Comparison of ENCODE assay signal across 9 mouse cellular contexts in genomic region chr10:9575605-9576004, GRCm38 (mm10).
DNase-seq lines count a peak whose midpoint lies in the region; ATAC-seq and TF ChIP-seq lines count a peak whose summit lies in the region.
"Had no signal": no experiment of that assay in that cellular context is flagged by ENCODE, and none has a peak within 500 bp of the region (broad histone marks: within the 10 kb centered on the region; RNA-seq: fewer than 3 reads in every experiment).

No protein-coding gene starts in this region.

- no peaks in the 10 kb centered on the region for H3K4me1 ChIP-seq in liver, embryonic 11.5 days (replicated peaks; ENCODE audit: control insufficient read depth, insufficient read depth, low read length)
- no peaks in the 10 kb centered on the region for H3K4me1 ChIP-seq in bone marrow macrophage, adult 2 months (ENCODE audit: control insufficient read depth, insufficient read depth, low read length)
- H3K4me1 ChIP-seq in midbrain, postnatal 0 days (ENCODE audit: insufficient read depth, low read length) = no peaks in the 10 kb centered on the region
- no peaks in the 10 kb centered on the region for H3K4me1 ChIP-seq in thymus, adult 2 months (replicated peaks; ENCODE audit: control insufficient read depth, insufficient read depth, low read length)

- no peaks in the 10 kb centered on the region for H3K27me3 ChIP-seq in liver, embryonic 11.5 days (replicated peaks; ENCODE audit: control insufficient read depth, insufficient read depth, low read length)
- no peaks in the 10 kb centered on the region for H3K27me3 ChIP-seq in midbrain, postnatal 0 days (ENCODE audit: insufficient read depth, low read length)
- no peaks in the 10 kb centered on the region for H3K27me3 ChIP-seq in thymus, adult 2 months (ENCODE audit: control insufficient read depth, insufficient read depth, low read length)
- H3K27me3 ChIP-seq: lung, embryonic 15.5 days had no signal

- H3K27ac ChIP-seq in liver, embryonic 11.5 days (ENCODE audit: low read depth, low read length) = no peak overlapping the region
- H3K27ac ChIP-seq in bone marrow macrophage, adult 2 months (ENCODE audit: insufficient read depth, low read depth, low read length) = no peak overlapping the region
- no peak overlapping the region for H3K27ac ChIP-seq in midbrain, postnatal 0 days (ENCODE audit: low read depth, low read length)
- no peak overlapping the region for H3K27ac ChIP-seq in thymus, adult 2 months (ENCODE audit: control insufficient read depth, insufficient read depth, low read length)
- H3K27ac ChIP-seq: lung, embryonic 15.5 days had no signal

- peak; percentile 58 for DNase-seq in liver
- DNase-seq in liver, embryonic 11.5 days (ENCODE audit: low spot score) = no peak
- DNase-seq in heart, postnatal 36 days = peak; percentile 67 to 80
- DNase-seq in left cerebral cortex, adult 11 months (ENCODE audit: low spot score) = peak; percentile 39
- no peak for DNase-seq in midbrain, postnatal 0 days (ENCODE audit: low spot score)
- DNase-seq in thymus, adult 2 months = peak; percentile 52

- H3K4me2 ChIP-seq in liver, embryonic 11.5 days = no peak overlapping the region
- H3K4me2 ChIP-seq in midbrain, postnatal 0 days (ENCODE audit: low read depth, low read length, poor library complexity, severe bottlenecking) = no peak overlapping the region
- H3K4me2 ChIP-seq: lung, embryonic 15.5 days had no signal

- H3K4me3 ChIP-seq in liver, embryonic 11.5 days (ENCODE audit: low read depth, low read length) = no peak overlapping the region
- H3K4me3 ChIP-seq in bone marrow macrophage, adult 2 months (ENCODE audit: insufficient read depth, low read length) = no peak overlapping the region
- H3K4me3 ChIP-seq in midbrain, postnatal 0 days (ENCODE audit: low read depth, low read length) = no peak overlapping the region
- H3K4me3 ChIP-seq in thymus, adult 2 months (ENCODE audit: control insufficient read depth, insufficient read depth, low read length) = no peak overlapping the region
- H3K4me3 ChIP-seq: lung, embryonic 15.5 days had no signal

- no peak overlapping the region for H3K9ac ChIP-seq in liver, embryonic 11.5 days (ENCODE audit: low read depth, low read length)
- H3K9ac ChIP-seq in midbrain, postnatal 0 days (replicated peaks; ENCODE audit: low read length, poor library complexity, severe bottlenecking) = no peak overlapping the region
- H3K9ac ChIP-seq: lung, embryonic 15.5 days had no signal

- peak; percentile 79 for TF ChIP-seq CTCF in bone marrow macrophage, adult 2 months (IDR thresholded peaks at IDR 0.05; ENCODE audit: low read depth, low read length)
- peak; percentile 58 for TF ChIP-seq CTCF in midbrain, postnatal 0 days (IDR thresholded peaks at IDR 0.05)
- no peak for TF ChIP-seq CTCF in thymus, adult 2 months (IDR thresholded peaks at IDR 0.05; ENCODE audit: borderline replicate concordance, control insufficient read depth, extremely low read depth, insufficient read depth, low read length, poor library complexity)

- WGBS in liver, embryonic 11.5 days = 31% methylated on average over 4 of the region's 4 CpGs
- WGBS in midbrain, postnatal 0 days = 31% methylated on average over 4 of the region's 4 CpGs
- 29% methylated on average over 4 of the region's 4 CpGs for WGBS in thymus, adult 2 months

- no peak; the same call in 1 of the 2 replicates for ATAC-seq in liver, embryonic 11.5 days (replicated peaks; ENCODE audit: low FRiP score)
- ATAC-seq in erythroid progenitor cell, adult 5-6 weeks (replicated peaks; ENCODE audit: low FRiP score, poor library complexity, severe bottlenecking) = peak; percentile 59; the same call in 1 of the 2 replicates
- ATAC-seq in midbrain, postnatal 0 days (ENCODE audit: low FRiP score) = no peak

- no peaks in the 10 kb centered on the region for H3K9me3 ChIP-seq in liver, embryonic 11.5 days (ENCODE audit: control insufficient read depth, low read length)
- no peaks in the 10 kb centered on the region for H3K9me3 ChIP-seq in midbrain, postnatal 0 days (ENCODE audit: low read length)
- H3K9me3 ChIP-seq: lung, embryonic 15.5 days had no signal

- intact Hi-C loops in heart, postnatal 36 days (cut with DNase I) = loop anchor here (1.0 to 5.0 kb wide), 4 partner anchors 27 to 523 kb away; no protein-coding TSS in a partner anchor

- no peaks in the 10 kb centered on the region for H3K36me3 ChIP-seq in liver, embryonic 11.5 days (ENCODE audit: control insufficient read depth, insufficient read depth, low read length)
- no peaks in the 10 kb centered on the region for H3K36me3 ChIP-seq in midbrain, postnatal 0 days (ENCODE audit: insufficient read depth, low read length)
- no peaks in the 10 kb centered on the region for H3K36me3 ChIP-seq in thymus, adult 2 months (ENCODE audit: control insufficient read depth, insufficient read depth, low read length)
- H3K36me3 ChIP-seq: lung, embryonic 15.5 days had no signal

- no peak for TF ChIP-seq POLR2A in bone marrow macrophage, adult 2 months (IDR thresholded peaks at IDR 0.05; ENCODE audit: borderline replicate concordance, low read depth, low read length)
- TF ChIP-seq POLR2A in thymus, adult 2 months (IDR thresholded peaks at IDR 0.05; ENCODE audit: control insufficient read depth, extremely low read depth, insufficient read depth, low read length, poor library complexity) = no peak

Comparison
In these comparisons a context has a peak if more than half of its experiments do, and no peak if none do; other contexts are left out.
1. DNase-seq: peak in liver (single experiment), heart, postnatal 36 days (2 of 2), left cerebral cortex, adult 11 months (single experiment) and thymus, adult 2 months (single experiment); none in liver, embryonic 11.5 days (single experiment) and midbrain, postnatal 0 days (single experiment).